Mouse (Mus musculus) thymus, postnatal 10 days (tissue): ENCODE measurements around the gene Mthfd1.

ENCODE experiments used
- DNase-seq, 2 experiments: peaks; one replicate each; pipeline ENCODE4 v3.0.0; 2021; ENCODE audit warnings: low spot score in 2 of 2

Mthfd1 gene

GRCm38 (mm10) chr12:76263876-76264275 lies 8.8 kb downstream of the Mthfd1 start:
- no peak for DNase-seq

GRCm38 (mm10) chr12:76264325-76264965 lies 9.3 kb downstream of the Mthfd1 start:
- no peak for DNase-seq

- DNase-seq, result no peak
Observed at GRCm38 (mm10) chr12:76265001-76265400, 9.9 kb downstream of the Mthfd1 start.

- peak in 1 of 2 experiments; percentile 37 for DNase-seq
Observed at GRCm38 (mm10) chr12:76266875-76267274, 11.8 kb downstream of the Mthfd1 start.

- no peak for DNase-seq
Observed at GRCm38 (mm10) chr12:76268686-76269085, 13.6 kb downstream of the Mthfd1 start.

GRCm38 (mm10) chr12:76269196-76269595 lies 14.1 kb downstream of the Mthfd1 start:
- no peak for DNase-seq

GRCm38 (mm10) chr12:76271516-76271915 lies 16.4 kb downstream of the Mthfd1 start:
- no peak for DNase-seq

- no peak for DNase-seq
Observed at GRCm38 (mm10) chr12:76272610-76273524, 17.8 kb downstream of the Mthfd1 start.

- no peak for DNase-seq
Observed at GRCm38 (mm10) chr12:76278209-76278608, 23.1 kb downstream of the Mthfd1 start.

GRCm38 (mm10) chr12:76280556-76280955 lies 25.5 kb downstream of the Mthfd1 start:
- DNase-seq, result no peak

GRCm38 (mm10) chr12:76281111-76281660 lies 26.1 kb downstream of the Mthfd1 start:
- no peak for DNase-seq

- DNase-seq, result no peak
Observed at GRCm38 (mm10) chr12:76282132-76282531, 27.0 kb downstream of the Mthfd1 start.

- no peak for DNase-seq
Observed at GRCm38 (mm10) chr12:76282532-76283173, 27.6 kb downstream of the Mthfd1 start.

GRCm38 (mm10) chr12:76285418-76285817 lies 30.3 kb downstream of the Mthfd1 start:
- no peak for DNase-seq

- DNase-seq, result no peak
Observed at GRCm38 (mm10) chr12:76287986-76288385, 32.9 kb downstream of the Mthfd1 start.

GRCm38 (mm10) chr12:76288494-76288893 lies 33.4 kb downstream of the Mthfd1 start:
- no peak for DNase-seq

GRCm38 (mm10) chr12:76289428-76289827 lies 34.3 kb downstream of the Mthfd1 start:
- no peak for DNase-seq

GRCm38 (mm10) chr12:76290271-76290670 lies 35.2 kb downstream of the Mthfd1 start:
- peak in 1 of 2 experiments; percentile 12 for DNase-seq

- peak in 1 of 2 experiments; percentile 49 for DNase-seq
Observed at GRCm38 (mm10) chr12:76293192-76293591, 38.1 kb downstream of the Mthfd1 start.

- no peak for DNase-seq
Observed at GRCm38 (mm10) chr12:76297830-76298229, 42.7 kb downstream of the Mthfd1 start.

GRCm38 (mm10) chr12:76299361-76299906 lies 44.3 kb downstream of the Mthfd1 start:
- no peak for DNase-seq

GRCm38 (mm10) chr12:76300367-76300766 lies 45.3 kb downstream of the Mthfd1 start:
- DNase-seq, result no peak
